Mouse (Mus musculus): ENCODE measurements at regions not wholly inside any gene's neighbourhood (a gene's known extent, or its start where the extent isn't known, plus 50 kb on each side); places are given as distances from the start of the nearest gene placed in this dataset.

DNA sequence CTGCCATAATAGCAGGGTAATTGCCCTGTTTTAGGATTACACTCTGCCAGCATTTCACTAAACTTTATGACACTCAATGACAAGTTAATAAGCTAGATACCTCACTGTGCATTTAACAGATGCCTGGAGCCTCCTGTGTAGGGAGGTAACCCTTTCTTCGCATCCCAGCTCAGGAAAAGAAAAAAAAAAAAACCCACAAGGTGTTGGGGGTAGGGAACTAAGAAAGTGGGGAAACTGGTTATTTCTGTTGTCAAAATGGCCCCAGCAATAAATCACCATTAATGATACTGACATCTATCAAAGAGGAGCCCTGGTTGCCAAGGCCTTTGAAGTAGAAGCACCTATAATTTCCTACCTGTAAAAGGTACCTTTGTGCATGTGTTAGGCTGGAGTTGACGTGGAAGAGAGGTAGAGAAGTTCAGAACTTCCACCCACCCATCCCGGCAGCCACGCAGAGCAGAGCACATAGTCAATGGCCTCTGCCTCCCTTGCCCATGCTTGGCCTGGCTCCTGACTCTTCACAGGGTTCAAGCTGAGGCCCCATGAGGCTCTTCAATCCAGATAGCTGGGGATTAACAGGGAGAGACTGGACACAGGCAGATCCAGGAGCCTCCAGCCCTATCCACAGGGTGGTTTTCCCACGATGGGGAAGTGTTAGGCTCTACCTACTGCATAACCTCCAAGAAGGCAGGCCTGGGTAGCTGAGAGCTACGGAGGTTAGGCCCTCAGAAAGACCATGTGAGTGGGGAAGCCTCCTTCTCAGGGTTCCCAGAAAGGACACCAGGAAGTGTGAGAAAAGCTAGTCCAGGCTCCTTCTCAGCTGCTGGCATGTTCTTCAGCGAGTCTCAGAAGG, 95.6 kb upstream of the Zfp703 start:
- Histone ChIP-seq H3K4me3 (ENCODE audit: low read depth, low read length) (no peak overlapping the region), H3K9me3 (ENCODE audit: low read length) (no peaks in the 10 kb centered on the region), H3K4me1 (ENCODE audit: insufficient read depth) (peaks cover 7% of the 10 kb centered on the region), H3K36me3 (replicated peaks; ENCODE audit: insufficient read depth, low read length) (no peaks in the 10 kb centered on the region), H3K27ac (ENCODE audit: low read depth) (no peak overlapping the region), H3K9ac (replicated peaks) (no peak overlapping the region), H3K27me3 (ENCODE audit: insufficient read depth, low read length) (no peaks in the 10 kb centered on the region), H3K4me2 (ENCODE audit: low read depth, low read length) (no peak overlapping the region)
- 73% methylated on average over 7 of the region's 7 CpGs for WGBS (ENCODE audit: insufficient replicate concordance)
- TF ChIP-seq EP300 (IDR thresholded peaks at IDR 0.05; ENCODE audit: low read depth) (no peak), CTCF (IDR thresholded peaks at IDR 0.05; ENCODE audit: low read depth) (no peak)
- ATAC-seq, result no peak
- no peak for DNase-seq

DNA sequence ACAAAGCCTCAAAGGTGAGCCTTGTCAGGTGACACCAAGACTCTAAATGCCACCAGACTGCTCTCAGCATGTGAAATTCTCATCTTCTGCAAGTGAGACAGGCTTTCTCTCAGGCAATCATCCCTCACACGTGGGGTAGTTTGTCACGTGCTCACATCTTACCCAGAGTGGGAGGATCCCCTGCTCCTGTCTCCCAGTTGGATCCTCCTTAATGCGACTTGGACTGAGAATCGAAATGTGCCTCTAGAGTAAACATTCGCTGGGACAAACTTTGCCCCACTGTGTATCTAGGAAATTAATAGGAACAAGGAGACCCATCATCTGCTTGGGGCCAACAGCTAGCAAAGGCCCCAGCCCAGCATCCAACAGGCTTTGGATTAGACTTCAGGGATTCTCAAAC, 94.5 kb upstream of the Zfp703 start:
- 58% methylated on average over 5 of the region's 5 CpGs for WGBS (ENCODE audit: insufficient replicate concordance)
- Histone ChIP-seq H3K4me3 (ENCODE audit: low read depth, low read length) (no peak overlapping the region), H3K4me1 (ENCODE audit: insufficient read depth) (peaks cover 5% of the 10 kb centered on the region), H3K4me2 (ENCODE audit: low read depth, low read length) (no peak overlapping the region), H3K27me3 (ENCODE audit: insufficient read depth, low read length) (no peaks in the 10 kb centered on the region), H3K9me3 (ENCODE audit: low read length) (no peaks in the 10 kb centered on the region), H3K9ac (replicated peaks) (no peak overlapping the region), H3K36me3 (replicated peaks; ENCODE audit: insufficient read depth, low read length) (no peaks in the 10 kb centered on the region), H3K27ac (ENCODE audit: low read depth) (no peak overlapping the region)
- TF ChIP-seq EP300 (IDR thresholded peaks at IDR 0.05; ENCODE audit: low read depth) (no peak), CTCF (IDR thresholded peaks at IDR 0.05; ENCODE audit: low read depth) (no peak)
- ATAC-seq, result peak; percentile 50; the same call in 1 of the 2 replicates
- DNase-seq, result no peak

DNA sequence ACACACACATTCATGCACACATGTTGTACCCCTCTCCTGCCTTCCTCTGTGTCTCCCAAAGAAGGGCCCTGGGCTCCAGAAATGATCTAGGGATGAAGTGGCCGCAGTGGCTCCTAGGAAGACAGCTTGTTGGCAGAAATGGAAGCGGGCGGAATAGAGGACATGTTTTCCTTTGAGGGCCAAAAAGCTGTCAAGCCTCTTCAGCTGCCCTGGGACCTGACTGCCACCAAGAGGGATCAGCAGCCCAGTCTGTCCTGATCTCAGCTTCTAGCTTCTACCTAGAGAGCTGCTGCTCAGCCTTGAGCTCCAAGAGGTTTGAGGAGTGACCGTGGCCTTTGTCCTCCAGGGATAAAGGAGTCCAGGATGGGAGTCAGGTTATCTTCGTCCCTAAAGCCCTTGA, 93.8 kb upstream of the Zfp703 start:
- DNase-seq, result no peak
- Histone ChIP-seq H3K27me3 (ENCODE audit: insufficient read depth, low read length) (no peaks in the 10 kb centered on the region), H3K9ac (replicated peaks) (no peak overlapping the region), H3K4me2 (ENCODE audit: low read depth, low read length) (no peak overlapping the region), H3K27ac (ENCODE audit: low read depth) (no peak overlapping the region), H3K4me3 (ENCODE audit: low read depth, low read length) (no peak overlapping the region), H3K9me3 (ENCODE audit: low read length) (no peaks in the 10 kb centered on the region), H3K36me3 (replicated peaks; ENCODE audit: insufficient read depth, low read length) (no peaks in the 10 kb centered on the region), H3K4me1 (ENCODE audit: insufficient read depth) (peaks cover 6% of the 10 kb centered on the region)
- ATAC-seq, result no peak
- TF ChIP-seq EP300 (IDR thresholded peaks at IDR 0.05; ENCODE audit: low read depth) (no peak), CTCF (IDR thresholded peaks at IDR 0.05; ENCODE audit: low read depth) (no peak)
- WGBS (ENCODE audit: insufficient replicate concordance), result 81% methylated on average over 5 of the region's 5 CpGs

DNA sequence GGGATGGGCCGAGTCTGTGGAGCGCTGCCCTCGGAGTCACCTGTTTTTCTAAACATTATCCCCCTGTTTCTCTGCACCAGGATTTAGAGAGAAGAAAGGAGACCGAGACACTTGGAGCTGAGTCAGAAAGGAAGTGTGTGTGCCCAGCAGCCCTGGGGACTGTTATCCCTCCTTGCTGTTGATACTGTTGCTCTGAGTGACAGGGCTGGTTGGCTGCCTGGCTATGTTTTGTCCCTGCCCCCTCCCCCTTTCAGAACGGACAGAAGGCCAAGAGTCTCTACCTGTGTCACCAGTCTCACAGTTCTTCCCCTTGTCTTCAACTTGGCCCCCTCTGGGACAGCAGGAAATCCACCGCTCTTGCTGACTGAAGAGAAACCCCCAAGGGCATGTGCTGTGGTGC, 93.4 kb upstream of the Zfp703 start:
- H3K4me2 ChIP-seq (ENCODE audit: low read depth, low read length), result no peak overlapping the region
- H3K36me3 ChIP-seq (replicated peaks; ENCODE audit: insufficient read depth, low read length), result no peaks in the 10 kb centered on the region
- H3K4me3 ChIP-seq (ENCODE audit: low read depth, low read length), result no peak overlapping the region
- no peaks in the 10 kb centered on the region for H3K9me3 ChIP-seq (ENCODE audit: low read length)
- no peak overlapping the region for H3K9ac ChIP-seq (replicated peaks)
- H3K4me1 ChIP-seq (ENCODE audit: insufficient read depth), result peaks cover 5% of the 10 kb centered on the region
- no peak for DNase-seq
- H3K27ac ChIP-seq (ENCODE audit: low read depth), result no peak overlapping the region; the same call in 1 of the 2 replicates
- 65% methylated on average over 6 of the region's 6 CpGs for WGBS (ENCODE audit: insufficient replicate concordance)
- no peaks in the 10 kb centered on the region for H3K27me3 ChIP-seq (ENCODE audit: insufficient read depth, low read length)
- no peak for TF ChIP-seq CTCF (IDR thresholded peaks at IDR 0.05; ENCODE audit: low read depth)
- TF ChIP-seq EP300 (IDR thresholded peaks at IDR 0.05; ENCODE audit: low read depth), result no peak
- ATAC-seq, result no peak

DNA sequence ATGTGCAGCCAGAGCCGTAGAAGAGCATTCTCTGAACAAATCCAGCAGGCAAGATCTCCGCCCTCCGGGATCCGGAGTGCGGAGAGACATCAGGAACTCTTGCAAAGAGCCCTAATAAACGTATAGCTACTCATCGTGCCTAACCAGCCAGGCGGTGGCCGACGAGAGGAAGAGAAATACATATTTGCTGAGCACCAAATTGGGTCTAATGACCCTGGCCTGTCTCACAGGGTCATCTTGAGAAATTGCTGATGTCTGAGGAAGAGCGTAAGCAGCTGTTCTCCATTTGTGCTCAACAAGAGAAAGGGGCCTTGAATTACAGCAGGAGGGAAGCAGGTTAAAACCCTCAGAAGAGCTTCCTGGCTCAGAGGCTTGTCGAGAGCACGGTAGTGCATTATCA, 92.8 kb upstream of the Zfp703 start:
- DNase-seq, result no peak
- Histone ChIP-seq H3K4me2 (ENCODE audit: low read depth, low read length) (no peak overlapping the region), H3K27me3 (ENCODE audit: insufficient read depth, low read length) (no peaks in the 10 kb centered on the region), H3K4me3 (ENCODE audit: low read depth, low read length) (no peak overlapping the region), H3K9me3 (ENCODE audit: low read length) (no peaks in the 10 kb centered on the region), H3K27ac (ENCODE audit: low read depth) (no peak overlapping the region), H3K36me3 (replicated peaks; ENCODE audit: insufficient read depth, low read length) (no peaks in the 10 kb centered on the region), H3K9ac (replicated peaks) (no peak overlapping the region), H3K4me1 (ENCODE audit: insufficient read depth) (peaks cover 3% of the 10 kb centered on the region)
- TF ChIP-seq EP300 (IDR thresholded peaks at IDR 0.05; ENCODE audit: low read depth) (no peak), CTCF (IDR thresholded peaks at IDR 0.05; ENCODE audit: low read depth) (no peak)
- 69% methylated on average over 13 of the region's 13 CpGs for whole genome bisulfite sequencing (ENCODE audit: insufficient replicate concordance)
- no peak for ATAC-seq

DNA sequence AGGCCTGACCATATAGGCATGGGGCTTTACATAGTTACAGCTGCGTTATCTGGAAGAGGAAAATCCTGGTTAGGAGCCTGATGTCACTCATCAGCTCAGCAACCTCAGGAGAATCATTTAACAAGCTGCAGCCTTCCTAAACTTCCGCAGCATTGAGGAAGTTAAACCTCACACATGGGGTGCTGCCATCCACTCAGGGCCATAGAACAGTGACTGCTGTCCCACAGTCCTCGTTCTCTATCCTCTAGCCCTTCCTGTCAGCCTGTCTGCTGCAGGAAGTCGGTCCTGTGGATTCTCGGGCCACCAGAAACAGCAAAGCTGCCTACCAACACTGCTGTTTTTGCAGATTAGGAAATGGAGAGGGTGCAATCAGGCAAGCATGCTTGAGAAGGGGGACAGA, 91.8 kb upstream of the Zfp703 start:
- no peak overlapping the region for H3K4me3 ChIP-seq (ENCODE audit: low read depth, low read length)
- TF ChIP-seq CTCF (IDR thresholded peaks at IDR 0.05; ENCODE audit: low read depth) (no peak), EP300 (IDR thresholded peaks at IDR 0.05; ENCODE audit: low read depth) (no peak)
- 38% methylated on average over 5 of the region's 5 CpGs for WGBS (ENCODE audit: insufficient replicate concordance)

More for the DNA sequence above, 91.8 kb upstream of the Zfp703 start:
- H3K9ac ChIP-seq (replicated peaks), result no peak overlapping the region
- no peaks in the 10 kb centered on the region for H3K9me3 ChIP-seq (ENCODE audit: low read length)
- DNase-seq (no peak), ATAC-seq (0 out of 2 replicates have a peak, but pooled peaks have one; percentile 33)
- no peaks in the 10 kb centered on the region for H3K27me3 ChIP-seq (ENCODE audit: insufficient read depth, low read length)
- H3K4me2 ChIP-seq (ENCODE audit: low read depth, low read length), result no peak overlapping the region
- H3K27ac ChIP-seq (ENCODE audit: low read depth), result no peak overlapping the region
- H3K4me1 ChIP-seq (ENCODE audit: insufficient read depth), result peaks cover 3% of the 10 kb centered on the region
- H3K36me3 ChIP-seq (replicated peaks; ENCODE audit: insufficient read depth, low read length), result no peaks in the 10 kb centered on the region
